Mouse (Mus musculus) urinary bladder, postnatal 10 days (tissue): Measurements from ENCODE around the gene Donson.

Experiments used
- DNase-seq: peaks from one replicate; pipeline ENCODE4 v3.0.0; 2022; ENCODE audit warnings: low spot score

Donson gene

DNA sequence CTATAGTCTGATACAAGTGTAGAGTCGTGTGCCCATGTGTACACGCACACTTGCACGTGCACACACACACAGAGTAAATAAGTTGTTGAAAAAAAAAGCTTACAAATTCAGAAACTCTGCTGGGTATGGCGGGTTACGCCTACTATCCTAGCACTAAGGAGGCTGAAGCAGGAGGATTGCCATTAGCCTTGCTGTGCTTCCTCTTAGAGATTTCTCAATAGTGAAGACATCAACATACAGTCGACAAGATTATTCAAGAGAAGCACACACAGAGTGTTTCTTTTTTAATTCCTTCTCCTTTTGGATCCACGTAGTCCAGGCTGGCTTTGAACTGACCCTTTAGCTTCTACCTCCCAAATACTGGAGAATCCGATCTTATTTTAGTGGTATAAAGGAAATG lies 48.4 kb downstream of the Donson start:
- no peak for DNase-seq

DNA sequence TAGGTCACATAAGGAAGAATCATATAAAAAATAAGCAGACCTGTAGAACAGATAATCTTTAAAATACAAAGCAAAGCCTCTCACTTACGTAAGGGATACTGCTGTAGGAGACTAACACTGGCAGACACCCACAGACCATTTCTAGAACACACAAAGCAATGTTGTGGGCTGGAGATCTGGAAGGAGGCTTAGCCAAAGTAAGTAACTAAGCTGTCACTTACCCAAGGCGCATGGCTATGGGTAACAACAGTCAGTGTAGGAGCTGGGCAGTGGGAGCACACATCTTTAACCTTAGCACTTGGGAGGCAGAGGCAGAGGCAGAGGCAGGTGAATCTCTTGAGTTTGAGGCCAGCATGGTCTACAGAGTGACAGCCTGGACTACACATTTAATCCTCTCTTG lies 48.9 kb downstream of the Donson start:
- DNase-seq, result no peak

DNA sequence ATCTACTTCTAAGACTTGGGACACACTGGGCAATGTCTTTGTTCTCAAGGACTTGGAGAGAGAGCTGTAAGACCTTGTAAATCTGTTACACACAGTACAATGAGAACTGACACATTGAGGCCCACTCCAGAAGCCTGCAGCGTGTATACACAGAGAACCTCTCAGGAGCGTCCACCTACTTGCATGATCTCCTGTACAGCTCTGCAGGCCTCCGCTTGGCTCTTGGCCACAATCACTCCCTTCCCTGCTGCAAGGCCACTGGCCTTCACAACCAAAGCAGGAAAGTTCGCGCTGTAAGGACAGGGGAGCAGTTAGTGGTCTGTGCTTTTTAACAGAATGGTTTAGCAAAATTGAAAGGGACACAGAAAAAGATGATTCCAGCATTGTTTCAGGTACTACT lies 49.4 kb downstream of the Donson start:
- no peak for DNase-seq

DNA sequence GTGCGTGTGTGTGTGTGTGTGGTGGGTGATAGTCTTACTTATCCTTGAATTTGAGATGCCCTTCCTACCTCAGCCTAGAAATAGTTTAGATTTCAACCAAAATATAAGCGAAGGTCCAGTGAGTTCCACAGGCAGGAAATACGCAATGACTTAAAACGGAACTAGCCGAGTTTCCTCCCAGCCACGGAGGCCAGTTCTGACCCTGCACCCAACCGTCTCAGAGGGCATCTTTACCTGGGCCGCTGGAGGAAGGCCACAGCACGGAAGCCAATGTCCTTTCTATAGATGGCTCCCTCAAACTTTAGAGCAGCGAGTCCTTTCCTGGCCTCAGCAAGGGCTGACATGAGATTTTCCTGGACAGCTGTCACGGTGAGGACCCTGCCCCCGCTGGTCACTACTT lies 54.9 kb downstream of the Donson start:
- DNase-seq, result no peak

DNA sequence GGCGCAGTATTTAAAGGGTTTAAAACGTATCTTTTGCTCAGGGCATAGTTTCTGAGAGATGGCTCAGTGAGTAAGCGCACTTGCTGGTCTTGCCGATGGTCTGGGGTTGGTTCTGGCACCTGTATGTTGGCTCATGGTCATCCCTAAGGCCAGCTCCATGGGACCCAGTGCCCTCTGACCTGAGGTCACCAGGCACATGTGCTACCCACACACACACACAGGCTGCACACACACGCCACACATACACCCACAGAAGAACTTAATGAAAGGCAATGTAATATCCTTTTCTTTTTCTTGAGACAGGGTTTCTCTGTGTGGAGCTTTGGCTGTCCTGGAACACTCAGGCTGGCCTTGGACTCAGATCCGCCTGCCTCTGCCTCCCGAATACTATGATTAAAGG lies 55.6 kb downstream of the Donson start:
- no peak for DNase-seq

DNA sequence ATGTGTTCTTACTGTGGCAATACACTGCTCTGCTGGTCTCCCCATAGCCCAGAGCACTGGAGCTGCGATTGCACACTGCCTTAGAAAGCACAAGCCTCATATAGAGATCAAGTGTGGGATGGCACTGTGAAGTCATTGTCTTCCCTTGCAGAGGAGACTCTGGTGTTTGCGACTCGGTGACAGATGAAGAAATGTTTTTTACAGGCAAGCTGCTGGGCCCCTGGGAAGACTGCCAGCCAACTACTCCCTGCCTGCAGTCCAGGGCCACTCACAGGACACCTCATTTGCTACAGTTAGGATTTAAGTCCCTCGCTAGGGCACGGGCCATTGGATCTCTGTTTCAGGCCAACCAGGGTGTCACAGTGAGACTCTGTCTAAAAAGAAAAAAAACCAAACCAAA lies 56.1 kb downstream of the Donson start:
- no peak for DNase-seq

DNA sequence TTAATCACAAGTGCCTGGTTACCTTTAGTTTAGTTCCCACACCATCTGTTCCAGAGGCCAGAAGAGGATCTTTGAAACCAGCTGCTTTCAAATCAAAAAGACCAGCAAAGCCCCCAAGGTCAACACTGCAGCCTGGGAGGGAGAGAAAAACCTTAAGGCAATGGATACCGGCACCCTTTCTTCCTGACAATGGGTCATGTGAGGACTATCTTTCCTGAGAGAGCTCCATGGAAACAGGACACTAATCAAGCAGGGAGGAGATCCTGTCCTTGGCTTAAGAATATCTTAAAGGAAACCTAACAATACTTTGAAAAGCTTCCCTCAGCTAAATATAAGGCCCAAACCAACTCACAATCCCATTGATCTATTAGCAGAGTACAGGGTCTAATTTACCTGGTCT lies 58.0 kb downstream of the Donson start:
- no peak for DNase-seq

DNA sequence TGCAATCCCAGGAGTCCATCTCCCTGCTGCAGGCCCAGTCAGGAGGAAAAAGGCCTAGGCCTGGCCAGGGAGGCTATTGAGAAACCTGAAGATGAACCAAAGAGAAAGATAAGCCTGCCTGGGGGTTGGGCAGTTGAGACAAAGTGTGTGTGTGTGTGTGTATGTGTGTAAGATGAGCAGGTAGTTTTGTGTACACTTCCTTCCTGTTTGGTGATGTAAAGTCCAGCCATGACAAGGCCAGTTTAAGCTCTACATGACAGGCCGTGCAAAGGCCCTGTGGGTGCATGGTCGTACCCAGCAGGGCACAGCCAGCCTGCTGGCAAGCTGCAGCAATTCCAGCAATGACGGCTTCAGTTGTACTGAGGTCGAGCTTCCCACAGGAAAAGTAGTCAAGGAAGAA lies 58.8 kb downstream of the Donson start:
- no peak for DNase-seq

DNA sequence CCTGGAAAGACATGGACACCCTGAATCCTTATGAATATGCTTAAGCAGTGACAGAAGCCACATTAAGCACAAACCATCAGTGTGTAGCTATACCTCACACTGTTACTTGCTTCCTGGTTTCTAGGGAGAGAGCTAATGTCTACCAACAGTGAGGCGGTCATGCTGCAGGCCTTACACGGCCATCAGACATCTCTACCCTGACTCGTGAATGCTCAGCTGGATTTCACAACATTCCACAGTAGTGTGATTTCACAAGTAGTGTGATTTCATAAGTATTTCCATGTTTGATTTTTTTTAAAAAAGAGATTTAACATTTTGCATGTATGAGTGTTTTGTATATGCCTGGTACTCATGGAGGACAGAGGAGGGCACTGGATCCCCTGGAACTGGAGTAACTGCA lies 59.9 kb downstream of the Donson start:
- no peak for DNase-seq

DNA sequence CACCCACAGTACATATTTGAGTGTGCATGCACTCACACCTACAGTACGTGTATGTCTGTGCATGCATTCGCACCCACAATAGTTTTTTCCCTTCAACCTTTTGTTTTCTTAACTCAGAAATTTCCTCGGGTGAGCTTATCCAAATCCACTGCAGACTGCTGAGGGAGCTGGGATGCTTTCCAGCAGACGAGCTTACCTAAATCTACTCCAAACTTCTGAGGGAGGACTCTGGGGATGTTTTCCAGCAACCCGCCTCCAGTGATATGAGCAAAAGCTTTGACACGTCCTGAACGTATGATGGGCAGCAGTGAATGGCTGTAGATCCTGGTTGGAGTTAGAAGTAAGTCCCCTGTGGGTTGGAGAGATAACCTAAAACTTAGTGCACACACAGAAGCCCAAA lies 60.7 kb downstream of the Donson start:
- no peak for DNase-seq
